Mouse (Mus musculus) G1E (cell line): ENCODE measurements around the gene Gsx1.

Source experiments
- CTCF ChIP-seq: IDR thresholded peaks from 2 replicates; pipeline ENCODE4 v1.5.1; 2012; ENCODE audit warnings: low read depth, low read length, inconsistent platforms, mixed read lengths
- GATA1 ChIP-seq: IDR thresholded peaks from 2 replicates; pipeline ENCODE4 v1.6.1; 2012; ENCODE audit warnings: borderline replicate concordance, low read length, inconsistent platforms, mixed read lengths
- GATA2 ChIP-seq: IDR thresholded peaks from 2 replicates; pipeline ENCODE4 v1.6.1; 2012; ENCODE audit warnings: low read depth, low read length, inconsistent platforms, borderline replicate concordance
- TAL1 ChIP-seq: conservative IDR thresholded peaks from 2 replicates; pipeline ENCODE4 v1.6.1; 2012; ENCODE audit warnings: low read depth, low read length, inconsistent platforms, mixed read lengths

GRCm38 (mm10) chr5:147185174-147185915 lies 3.2 kb upstream of the Gsx1 start:
- TF ChIP-seq CTCF (no peak), TAL1 (no peak), GATA2 (no peak), GATA1 (no peak)
